Mouse (Mus musculus) lung, postnatal 36 days (tissue): ENCODE measurements at regions not wholly inside any gene's neighbourhood (a gene's known extent, or its start where the extent isn't known, plus 50 kb on each side); places are given as distances from the start of the nearest gene placed in this dataset.

ENCODE experiments used
- DNase-seq: peaks from one replicate; pipeline ENCODE4 v3.0.0; 2022; ENCODE audit warnings: mixed read lengths

- no peak for DNase-seq
Observed at GRCm38 (mm10) chr10:42131798-42132197, 113.6 kb upstream of the Armc2 start.

DNA sequence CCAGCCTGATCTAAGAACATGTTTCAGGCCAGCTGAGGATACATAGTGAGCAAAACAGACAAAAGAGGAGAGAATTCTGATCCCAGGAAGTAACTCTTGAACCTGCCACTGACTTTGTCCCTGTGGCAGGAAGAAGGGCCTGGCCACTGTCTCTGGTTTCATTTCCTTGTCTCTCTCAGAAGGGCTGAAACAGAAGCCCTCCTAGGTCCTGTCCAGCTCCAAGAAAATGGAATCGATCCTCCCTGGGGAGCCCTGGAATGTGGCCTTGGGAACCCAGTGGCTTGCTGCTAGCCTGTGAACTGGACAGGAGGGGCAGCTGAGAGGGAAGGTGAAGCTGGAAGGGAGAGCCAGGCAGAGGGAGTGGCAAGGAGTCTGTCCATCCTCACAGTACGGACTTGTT is 113.1 kb upstream of the Armc2 start:
- DNase-seq: no peak

DNA sequence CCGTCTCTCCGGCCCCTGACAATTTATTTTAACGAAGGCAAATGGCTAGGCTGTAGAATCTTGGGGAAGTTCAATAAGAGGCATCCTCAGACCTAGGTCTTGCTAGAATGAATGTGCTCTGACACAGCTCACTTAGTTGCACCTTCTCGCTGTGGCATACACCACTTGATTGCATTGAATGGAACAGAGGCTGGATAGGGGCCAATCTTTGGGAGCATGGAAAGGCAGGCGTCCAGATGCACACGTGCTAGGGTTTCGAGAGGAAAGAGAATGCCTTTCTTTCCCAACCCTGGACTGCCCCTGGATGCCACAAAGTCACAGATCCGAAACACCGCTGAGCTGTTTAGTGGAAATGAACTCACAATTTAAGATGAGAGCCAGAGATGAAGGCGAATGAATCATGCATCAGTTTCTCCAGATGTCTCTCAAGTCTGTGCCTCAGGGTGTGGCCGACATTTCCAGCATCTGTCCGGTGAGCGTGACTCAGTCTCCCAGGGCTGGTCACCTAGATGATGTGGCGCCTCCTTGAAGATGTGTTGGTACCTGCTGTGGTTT is 109.7 kb upstream of the Armc2 start:
- DNase-seq: peak; percentile 74

- DNase-seq: no peak
Observed at GRCm38 (mm10) chr10:42126816-42127215, 108.6 kb upstream of the Armc2 start.

GRCm38 (mm10) chr10:42122768-42123635 is 104.8 kb upstream of the Armc2 start:
- no peak for DNase-seq

DNA sequence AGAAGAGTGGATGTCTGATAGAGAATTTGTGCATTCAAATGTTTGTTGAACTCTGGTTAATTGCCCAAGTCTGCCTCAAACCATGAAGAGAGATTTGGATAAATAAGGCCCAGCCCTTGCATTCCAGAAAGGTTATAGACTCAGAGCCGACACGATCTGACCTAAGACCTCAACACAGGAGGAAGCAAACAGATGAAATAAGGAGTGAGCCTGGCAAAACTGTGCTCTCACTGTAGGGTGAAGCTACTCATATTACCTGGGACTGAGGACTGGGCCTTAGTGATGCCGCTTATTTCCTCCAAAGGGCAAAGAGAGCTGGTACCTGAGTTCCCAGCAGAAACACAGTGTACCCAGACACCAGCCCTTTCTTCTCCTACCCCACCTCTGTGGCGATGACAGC is 103.7 kb upstream of the Armc2 start:
- DNase-seq: no peak

- DNase-seq: no peak
Observed at GRCm38 (mm10) chr10:42119326-42119725, 101.1 kb upstream of the Armc2 start.

- DNase-seq: no peak
Observed at GRCm38 (mm10) chr10:42118361-42119188, 100.3 kb upstream of the Armc2 start.

- no peak for DNase-seq
Observed at GRCm38 (mm10) chr10:42117523-42117922, 99.3 kb upstream of the Armc2 start.

- peak; percentile 39 for DNase-seq
Observed at GRCm38 (mm10) chr10:42115920-42116298, 97.7 kb upstream of the Armc2 start.

DNA sequence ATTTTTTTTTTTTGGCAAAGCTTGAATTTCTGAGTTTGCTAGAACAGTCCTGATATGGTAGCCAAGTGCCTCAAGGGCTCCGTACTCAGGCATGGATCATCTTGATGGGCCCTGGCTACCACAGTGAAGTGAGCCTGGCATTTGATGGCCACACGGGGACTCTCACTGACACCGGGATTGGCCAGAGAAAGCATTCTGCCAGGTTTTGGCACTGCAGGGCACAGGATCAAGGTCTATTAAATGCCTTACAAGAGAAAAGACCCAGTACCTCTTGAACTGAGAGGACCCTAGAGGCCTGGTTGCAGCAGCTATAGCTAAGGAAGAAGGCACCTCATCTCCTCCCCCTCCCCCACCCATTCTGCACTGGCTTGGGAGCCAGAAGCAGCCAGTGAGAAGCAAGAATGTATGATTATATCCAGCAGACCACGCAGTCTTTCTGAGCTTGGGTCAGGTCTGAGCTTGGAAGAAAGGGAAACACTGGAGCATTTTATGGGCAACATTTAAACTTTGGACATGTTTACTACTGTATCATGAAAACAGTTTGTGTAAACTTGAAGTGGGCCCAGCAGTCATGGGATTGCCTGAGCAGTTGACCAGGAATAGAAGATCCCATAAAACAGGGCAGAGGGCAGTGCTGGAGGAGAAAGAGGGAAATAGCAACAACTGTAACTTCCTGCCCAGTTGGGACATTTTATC is 97.1 kb upstream of the Armc2 start:
- no peak for DNase-seq

GRCm38 (mm10) chr10:42110704-42111103 is 92.5 kb upstream of the Armc2 start:
- no peak for DNase-seq

- no peak for DNase-seq
Observed at GRCm38 (mm10) chr10:42108294-42109014, 90.2 kb upstream of the Armc2 start.

GRCm38 (mm10) chr10:42107437-42108293 is 89.4 kb upstream of the Armc2 start:
- DNase-seq: no peak

- DNase-seq: no peak
Observed at GRCm38 (mm10) chr10:42106611-42107010, 88.4 kb upstream of the Armc2 start.

DNA sequence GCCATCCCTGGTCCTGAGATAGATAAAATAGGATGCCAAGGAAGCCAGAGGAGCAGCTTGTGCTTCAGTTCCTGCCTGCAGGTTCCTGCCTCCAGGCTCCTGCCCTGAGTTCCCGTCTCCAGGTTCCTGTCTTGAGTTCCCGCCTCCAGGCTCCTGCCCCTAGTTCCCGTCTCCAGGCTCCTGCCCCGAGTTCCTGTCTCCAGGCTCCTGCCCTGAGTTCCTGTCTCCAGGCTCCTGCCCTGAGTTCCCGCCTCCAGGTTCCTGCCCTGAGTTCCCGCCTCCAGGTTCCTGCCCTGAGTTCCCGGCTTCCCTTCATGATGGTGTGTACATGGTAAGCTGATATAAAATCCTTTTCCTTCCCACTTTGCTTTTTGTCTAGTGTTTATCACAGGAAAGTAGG is 86.8 kb upstream of the Armc2 start:
- DNase-seq: no peak

- no peak for DNase-seq
Observed at GRCm38 (mm10) chr10:42102320-42102719, 84.1 kb upstream of the Armc2 start.

GRCm38 (mm10) chr10:42101096-42101495 is 82.9 kb upstream of the Armc2 start:
- DNase-seq: no peak

GRCm38 (mm10) chr10:42096924-42097323 is 78.7 kb upstream of the Armc2 start:
- DNase-seq: no peak

DNA sequence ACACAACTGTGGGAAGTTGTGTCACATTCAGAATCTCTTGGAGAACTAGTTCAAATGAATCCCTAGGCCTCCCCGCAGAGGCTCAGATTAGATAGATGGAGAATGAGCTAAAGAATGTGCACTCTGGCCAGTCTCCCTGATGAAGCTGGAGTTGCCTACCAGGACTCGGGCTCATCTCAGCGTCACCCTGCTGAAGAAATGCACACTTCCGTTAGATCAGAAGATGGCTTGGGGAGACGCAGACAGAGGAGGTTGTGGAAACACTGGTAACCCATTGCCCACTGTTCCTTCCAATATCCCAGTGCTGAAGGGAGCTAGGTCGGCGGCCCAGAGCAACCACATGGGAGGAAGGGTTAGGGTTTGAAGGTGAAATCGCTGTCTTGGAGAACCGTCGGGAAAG is 77.7 kb upstream of the Armc2 start:
- DNase-seq: no peak

GRCm38 (mm10) chr10:42094274-42095000 is 76.2 kb upstream of the Armc2 start:
- DNase-seq: no peak
